Mouse (Mus musculus) forebrain, embryonic 11.5 days (tissue): ENCODE data around the gene Pde11a. TPM values are rescaled to one million over a fixed set of nuclear protein-coding genes. Genes with fewer than 3 reads are reported as not detected.
A peak's percentile ranks its signal among the peaks of the same experiment; 100 is the strongest.

ENCODE experiments used
- ATAC-seq: fragments of 200-750 bp; cut with Nextera tagmentation; replicated peaks from 2 replicates; pipeline ENCODE4 v1.8.0; 2017; ENCODE audit warnings: moderate TSS enrichment; ENCODE audit not compliant: low FRiP score
- DNase-seq: peaks from one replicate; pipeline ENCODE4 v3.0.0-alpha.2; 2017; ENCODE audit warnings: low spot score
- H3K27ac ChIP-seq: fragments of 300-500 bp; sonication (generic); 2 replicates; pipeline ENCODE4 v1.5.1; 2014; ENCODE audit warnings: low read depth, low read length
- H3K27me3 ChIP-seq: fragments of 300-500 bp; sonication (generic); 2 replicates; pipeline ENCODE4 v1.6.1; 2014; ENCODE audit warnings: mild to moderate bottlenecking, low read length, mixed read lengths; ENCODE audit not compliant: control insufficient read depth, insufficient read depth
- H3K36me3 ChIP-seq: fragments of 300-500 bp; sonication (generic); 2 replicates; pipeline ENCODE4 v1.6.1; 2014; ENCODE audit warnings: mild to moderate bottlenecking, low read length, moderate library complexity, mixed read lengths; ENCODE audit not compliant: control insufficient read depth, insufficient read depth
- H3K4me1 ChIP-seq: fragments of 300-500 bp; sonication (generic); replicated peaks from 2 replicates; pipeline ENCODE4 v1.6.1; 2014; ENCODE audit warnings: low read length, mixed read lengths; ENCODE audit not compliant: control insufficient read depth, insufficient read depth
- H3K4me2 ChIP-seq: fragments of 300-500 bp; sonication (generic); 2 replicates; pipeline ENCODE4 v1.6.1; 2014; ENCODE audit warnings: low read depth, mild to moderate bottlenecking, low read length, moderate library complexity, mixed read lengths; ENCODE audit not compliant: severe bottlenecking
- H3K4me3 ChIP-seq: fragments of 300-500 bp; sonication (generic); 2 replicates; pipeline ENCODE4 v1.5.1; 2014; ENCODE audit warnings: low read depth, low read length
- H3K9ac ChIP-seq: fragments of 300-500 bp; sonication (generic); 2 replicates; pipeline ENCODE4 v1.6.1; 2014; ENCODE audit warnings: low read length
- H3K9me3 ChIP-seq: fragments of 300-500 bp; sonication (generic); 2 replicates; pipeline ENCODE4 v1.6.1; 2016; ENCODE audit warnings: low read length, mixed read lengths; ENCODE audit not compliant: control insufficient read depth
- WGBS: fragments of 180-500 bp; shearing (Covaris S2); extraction: QIAGEN DNeasy Blood & Tissue Kit; methylation state at CpG from one replicate; pipeline ENCODE4 v1.1.7; 2014; 5-methylcytosine and 5-hydroxymethylcytosine counted together
- polyA plus RNA-seq: library from polyadenylated mRNA; unstranded; fragments of >200 nt; fragmentation: Nextera tagmentation; extraction: Ambion mirVana; gene quantifications from 2 replicates; pipeline ENCODE4 v1.2.1, GENCODE M21; 2014

Pde11a gene
- polyA plus RNA-seq, 1 experiment from 2014 or later: 0.12 TPM

DNA sequence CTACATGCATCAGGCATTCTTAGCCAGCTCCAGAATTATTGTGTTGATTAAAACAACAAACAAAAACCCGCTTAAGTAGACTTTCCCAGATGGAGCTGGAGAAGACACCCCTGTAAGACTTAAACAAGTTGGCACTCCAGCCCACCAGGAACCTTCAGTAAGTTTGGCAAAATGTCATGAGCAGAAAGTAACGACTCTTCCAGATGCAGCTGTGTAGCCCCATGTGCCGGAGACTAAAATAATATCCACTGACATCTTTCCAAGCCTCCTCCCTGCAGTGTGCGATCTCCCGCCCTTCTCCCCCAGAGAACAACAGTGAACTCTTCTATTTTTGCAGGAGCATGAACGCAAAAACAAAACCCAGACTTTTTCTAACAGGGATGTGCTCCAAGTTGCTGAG, 265.5 kb downstream of the Pde11a start:
- DNase-seq (no peak), ATAC-seq (no peak)
- Histone ChIP-seq H3K4me2 (no peak overlapping the region), H3K9me3 (no peaks in the 10 kb centered on the region), H3K9ac (no peak overlapping the region), H3K4me3 (no peak overlapping the region), H3K36me3 (no peaks in the 10 kb centered on the region), H3K4me1 (no peaks in the 10 kb centered on the region), H3K27me3 (no peaks in the 10 kb centered on the region), H3K27ac (no peak overlapping the region)
- WGBS: 73% methylated on average over 6 of the region's 6 CpGs

DNA sequence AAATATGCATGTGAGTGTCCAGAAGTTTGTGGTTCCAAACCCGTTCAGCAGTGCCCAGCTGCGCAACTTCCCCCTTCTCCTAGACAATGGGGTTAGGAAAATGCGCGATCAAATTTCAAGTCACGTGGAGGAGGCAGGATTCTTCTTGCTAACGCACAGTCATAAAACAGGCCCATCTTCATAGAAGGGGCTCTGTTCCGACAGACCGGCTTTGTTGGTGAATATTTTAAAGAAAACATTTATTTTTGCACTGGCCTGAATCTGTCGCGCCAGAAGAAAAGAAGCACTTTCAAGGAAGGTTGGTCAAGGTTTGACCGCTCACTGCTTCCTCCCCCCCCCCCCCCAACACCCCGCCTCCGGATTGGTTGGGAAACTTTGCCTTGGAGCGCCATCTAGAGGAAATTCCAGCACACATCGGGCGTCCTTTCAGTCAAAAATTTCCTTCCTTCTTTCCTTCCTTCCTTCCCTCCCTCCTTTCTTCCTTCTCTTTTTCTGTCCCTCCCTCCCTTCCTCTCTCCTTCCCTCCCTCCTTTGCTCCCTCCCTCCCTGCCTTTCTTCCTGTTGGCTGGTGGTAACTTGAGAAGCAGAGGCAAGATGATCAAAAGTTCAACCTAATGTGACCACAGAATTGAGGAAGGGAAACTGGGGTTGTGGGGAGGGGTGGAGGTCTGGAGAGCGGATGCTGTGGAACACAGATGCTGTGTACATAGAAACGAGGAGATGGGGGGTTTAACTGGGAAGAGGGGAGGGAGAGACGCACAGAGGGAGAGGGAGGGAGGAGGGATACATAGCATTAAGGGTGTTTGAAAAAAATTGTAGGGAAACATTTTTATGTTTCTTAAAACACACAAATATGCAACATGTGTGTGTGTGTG, 267.9 kb downstream of the Pde11a start:
- peak overlapping the region; percentile 25 for H3K4me3 ChIP-seq
- H3K27ac ChIP-seq: peak overlapping the region; percentile 43
- no peaks in the 10 kb centered on the region for H3K36me3 ChIP-seq
- no peaks in the 10 kb centered on the region for H3K4me1 ChIP-seq
- no peaks in the 10 kb centered on the region for H3K27me3 ChIP-seq
- peak; percentile 98 for ATAC-seq
- H3K9me3 ChIP-seq: no peaks in the 10 kb centered on the region
- 3% methylated on average over 19 of the region's 19 CpGs for WGBS
- peak overlapping the region; percentile 58 for H3K9ac ChIP-seq
- peak; percentile 86 for DNase-seq
- peak overlapping the region; percentile 41 for H3K4me2 ChIP-seq

DNA sequence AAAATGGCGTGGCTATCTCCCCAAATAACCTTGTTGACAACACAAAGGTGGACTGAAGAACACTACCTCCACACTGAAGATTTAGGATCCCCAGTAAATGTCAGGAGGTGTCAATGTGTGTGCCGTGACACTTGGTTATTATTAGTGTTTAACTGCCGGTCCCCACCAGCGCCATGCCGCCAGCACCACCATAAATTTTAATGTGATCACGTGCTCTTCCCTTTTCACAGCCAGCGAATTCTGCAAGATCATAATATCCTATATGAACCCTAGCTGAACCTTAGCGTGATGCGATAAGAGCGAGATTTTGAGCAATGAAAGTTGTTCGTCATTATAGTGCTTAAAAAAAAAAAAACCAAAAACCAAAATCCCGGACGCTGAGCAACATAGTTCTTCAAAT, 269.3 kb downstream of the Pde11a start:
- Histone ChIP-seq H3K4me2 (no peak overlapping the region), H3K36me3 (no peaks in the 10 kb centered on the region), H3K4me3 (no peak overlapping the region), H3K9me3 (no peaks in the 10 kb centered on the region), H3K4me1 (no peaks in the 10 kb centered on the region), H3K9ac (no peak overlapping the region), H3K27ac (no peak overlapping the region), H3K27me3 (no peaks in the 10 kb centered on the region)
- no peak for ATAC-seq
- no peak for DNase-seq
- 92% methylated on average over 13 of the region's 13 CpGs for WGBS

DNA sequence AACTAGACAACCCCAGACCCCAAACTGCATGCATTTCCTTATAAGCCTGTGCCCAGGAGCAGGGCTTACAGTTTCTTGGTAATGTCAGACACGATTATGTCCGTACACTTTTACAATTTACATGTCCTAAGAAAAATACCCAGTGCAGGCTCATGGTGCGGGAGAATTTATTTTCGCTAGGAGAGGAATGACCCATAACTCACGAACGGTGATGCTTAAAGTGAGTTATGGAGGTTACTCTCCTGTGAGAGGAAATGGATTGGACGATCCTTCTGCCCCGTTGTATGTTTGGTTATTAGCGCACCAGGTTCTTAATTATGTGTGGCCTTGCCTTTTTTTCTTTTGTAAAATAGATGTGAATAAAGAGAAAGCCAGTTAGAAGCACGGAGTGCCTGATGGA, 270.4 kb downstream of the Pde11a start:
- Histone ChIP-seq H3K27me3 (no peaks in the 10 kb centered on the region), H3K27ac (no peak overlapping the region), H3K9ac (no peak overlapping the region), H3K4me3 (no peak overlapping the region), H3K9me3 (no peaks in the 10 kb centered on the region), H3K36me3 (no peaks in the 10 kb centered on the region), H3K4me2 (no peak overlapping the region), H3K4me1 (no peaks in the 10 kb centered on the region)
- WGBS: 88% methylated on average over 10 of the region's 10 CpGs
- no peak for ATAC-seq
- DNase-seq: no peak

DNA sequence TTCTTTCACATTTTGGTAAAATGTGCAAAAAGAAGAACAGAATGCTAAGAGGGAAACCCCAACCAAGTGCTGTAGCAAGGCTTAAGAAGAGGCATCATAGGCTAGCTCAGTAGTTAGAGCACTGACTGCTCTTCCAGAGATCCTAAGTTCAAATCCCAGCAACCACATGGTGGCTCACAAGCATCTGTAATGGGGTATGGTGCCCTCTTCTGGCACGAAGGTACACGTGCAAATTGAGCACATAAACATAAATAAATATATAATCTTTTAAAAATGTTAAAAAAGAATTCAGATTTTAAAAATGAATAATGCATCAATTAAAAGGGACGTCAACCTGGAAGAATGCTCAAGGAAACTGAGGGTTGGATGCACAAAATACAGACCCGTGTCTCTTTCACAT, 271.4 kb downstream of the Pde11a start:
- no peak overlapping the region for H3K4me3 ChIP-seq
- H3K4me1 ChIP-seq: no peaks in the 10 kb centered on the region
- 54% methylated on average over 4 of the region's 4 CpGs for WGBS
- no peak overlapping the region for H3K4me2 ChIP-seq
- H3K36me3 ChIP-seq: no peaks in the 10 kb centered on the region
- H3K27me3 ChIP-seq: no peaks in the 10 kb centered on the region
- ATAC-seq: no peak
- no peaks in the 10 kb centered on the region for H3K9me3 ChIP-seq
- no peak overlapping the region for H3K27ac ChIP-seq
- no peak for DNase-seq
- no peak overlapping the region for H3K9ac ChIP-seq

DNA sequence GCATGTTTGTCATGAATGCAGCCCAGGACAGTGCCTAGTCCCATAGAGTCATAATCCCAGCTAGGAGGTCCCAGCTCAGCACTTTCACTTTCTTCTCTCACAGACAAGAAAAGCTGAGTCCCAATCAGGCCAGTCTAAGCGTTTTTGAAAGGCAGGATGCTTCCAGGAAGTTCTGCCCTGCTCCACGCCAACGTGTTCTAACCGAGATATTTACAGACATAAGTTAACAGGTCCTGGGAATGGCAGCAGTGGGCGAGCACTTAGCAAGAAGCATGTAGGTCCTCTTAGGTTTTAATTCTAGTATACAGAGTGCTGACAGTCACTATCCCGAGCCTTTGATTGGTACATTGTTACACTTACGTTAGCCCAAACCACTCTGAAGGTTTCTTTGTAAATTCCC, 273.3 kb downstream of the Pde11a start:
- Histone ChIP-seq H3K27ac (no peak overlapping the region), H3K9me3 (no peaks in the 10 kb centered on the region), H3K4me3 (no peak overlapping the region), H3K36me3 (no peaks in the 10 kb centered on the region), H3K9ac (no peak overlapping the region), H3K4me1 (no peaks in the 10 kb centered on the region), H3K27me3 (no peaks in the 10 kb centered on the region), H3K4me2 (no peak overlapping the region)
- 82% methylated on average over 7 of the region's 7 CpGs for WGBS
- DNase-seq: no peak
- ATAC-seq: no peak

DNA sequence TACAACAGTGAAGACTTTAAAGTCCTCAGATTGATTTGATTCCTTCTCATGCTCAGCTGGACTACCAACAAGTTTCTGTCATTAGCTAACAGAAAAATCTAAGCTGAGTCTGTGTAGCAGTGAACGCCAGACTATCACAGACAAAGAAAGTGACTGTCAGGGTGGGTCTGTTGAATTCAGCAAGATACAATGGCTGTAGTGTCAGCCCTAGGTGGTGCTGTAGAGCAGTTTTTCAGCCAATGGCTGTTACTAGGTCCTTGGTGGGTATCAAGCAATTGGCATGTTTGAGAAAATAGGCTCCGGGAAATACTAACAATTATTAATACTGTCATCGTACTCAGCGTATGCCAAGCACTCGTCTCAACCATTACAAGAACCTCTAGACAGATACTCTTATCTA, 274.5 kb downstream of the Pde11a start:
- ATAC-seq (0 out of 2 replicates have a peak, but pooled peaks have one; percentile 44), DNase-seq (peak; percentile 58)

DNA sequence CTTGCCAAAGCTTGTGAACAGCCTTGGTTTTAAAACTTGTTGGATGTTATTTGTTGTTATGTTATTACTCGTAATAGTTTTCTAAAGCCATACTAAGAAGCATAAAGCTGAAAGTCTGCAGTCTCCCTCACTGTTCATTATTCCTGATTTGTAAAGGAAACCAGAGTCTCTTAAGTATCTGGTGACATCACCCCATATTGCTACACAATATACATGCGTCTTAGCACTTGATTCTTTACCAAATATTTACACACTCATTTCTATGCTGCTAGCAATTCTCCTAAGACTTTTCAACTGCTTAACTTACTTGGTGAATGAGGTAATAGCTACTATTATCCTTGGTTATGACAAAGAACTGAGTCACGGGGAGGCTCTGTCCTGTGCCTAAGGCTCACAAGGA, 278.4 kb downstream of the Pde11a start:
- Histone ChIP-seq H3K9me3 (no peaks in the 10 kb centered on the region), H3K27ac (no peak overlapping the region), H3K4me3 (no peak overlapping the region), H3K9ac (no peak overlapping the region), H3K4me1 (no peaks in the 10 kb centered on the region), H3K27me3 (no peaks in the 10 kb centered on the region), H3K4me2 (no peak overlapping the region), H3K36me3 (no peaks in the 10 kb centered on the region)
- DNase-seq: no peak
- WGBS: 88% methylated on average over 3 of the region's 3 CpGs
- ATAC-seq: no peak

More for the DNA sequence above, 274.5 kb downstream of the Pde11a start:
- no peaks in the 10 kb centered on the region for H3K4me1 ChIP-seq
- no peaks in the 10 kb centered on the region for H3K9me3 ChIP-seq
- no peak overlapping the region for H3K27ac ChIP-seq
- no peak overlapping the region for H3K4me2 ChIP-seq
- H3K27me3 ChIP-seq: no peaks in the 10 kb centered on the region
- no peak overlapping the region for H3K4me3 ChIP-seq
- no peaks in the 10 kb centered on the region for H3K36me3 ChIP-seq
- no peak overlapping the region for H3K9ac ChIP-seq
- 80% methylated on average over 5 of the region's 5 CpGs for WGBS

DNA sequence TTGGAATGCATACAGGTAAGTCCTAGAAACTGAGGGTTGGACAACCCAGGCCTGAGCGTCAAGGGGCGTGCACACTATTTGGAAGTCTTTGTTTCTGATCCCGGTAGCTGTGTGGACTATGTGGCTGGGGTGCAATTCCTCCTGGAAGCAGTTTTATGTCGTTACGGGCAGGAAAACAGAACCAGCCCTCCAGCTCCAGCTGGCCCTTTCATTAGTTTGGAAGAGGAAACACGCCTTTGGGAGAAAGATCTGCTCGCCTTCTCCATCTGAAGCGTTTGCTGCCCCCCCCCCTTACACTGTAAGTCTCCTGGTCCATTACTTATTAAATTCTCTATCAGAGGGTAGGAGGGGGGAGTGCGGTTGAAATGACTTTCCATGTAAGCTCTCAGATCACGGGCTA, 279.0 kb downstream of the Pde11a start:
- 84% methylated on average over 10 of the region's 10 CpGs for WGBS
- no peak overlapping the region for H3K9ac ChIP-seq
- DNase-seq (no peak), ATAC-seq (no peak)
- no peak overlapping the region for H3K27ac ChIP-seq
- no peak overlapping the region for H3K4me2 ChIP-seq
- H3K9me3 ChIP-seq: no peaks in the 10 kb centered on the region
- H3K36me3 ChIP-seq: no peaks in the 10 kb centered on the region
- no peaks in the 10 kb centered on the region for H3K27me3 ChIP-seq
- no peaks in the 10 kb centered on the region for H3K4me1 ChIP-seq
- no peak overlapping the region for H3K4me3 ChIP-seq
